Mouse (Mus musculus) B cell, adult 2 months (primary cell): ENCODE measurements around the gene Anxa11.
A peak's percentile ranks its signal among the peaks of the same experiment; 100 is the strongest.
"Not testable (repeated sequence)": the region's sequence is repeated elsewhere in the genome, so short reads cannot be mapped to it uniquely, and the experiment has no call there.

Experiments
- DNase-seq, 2 experiments: peaks; one replicate each; pipeline ENCODE4 v3.0.0; 2022

The Anxa11 gene

DNA sequence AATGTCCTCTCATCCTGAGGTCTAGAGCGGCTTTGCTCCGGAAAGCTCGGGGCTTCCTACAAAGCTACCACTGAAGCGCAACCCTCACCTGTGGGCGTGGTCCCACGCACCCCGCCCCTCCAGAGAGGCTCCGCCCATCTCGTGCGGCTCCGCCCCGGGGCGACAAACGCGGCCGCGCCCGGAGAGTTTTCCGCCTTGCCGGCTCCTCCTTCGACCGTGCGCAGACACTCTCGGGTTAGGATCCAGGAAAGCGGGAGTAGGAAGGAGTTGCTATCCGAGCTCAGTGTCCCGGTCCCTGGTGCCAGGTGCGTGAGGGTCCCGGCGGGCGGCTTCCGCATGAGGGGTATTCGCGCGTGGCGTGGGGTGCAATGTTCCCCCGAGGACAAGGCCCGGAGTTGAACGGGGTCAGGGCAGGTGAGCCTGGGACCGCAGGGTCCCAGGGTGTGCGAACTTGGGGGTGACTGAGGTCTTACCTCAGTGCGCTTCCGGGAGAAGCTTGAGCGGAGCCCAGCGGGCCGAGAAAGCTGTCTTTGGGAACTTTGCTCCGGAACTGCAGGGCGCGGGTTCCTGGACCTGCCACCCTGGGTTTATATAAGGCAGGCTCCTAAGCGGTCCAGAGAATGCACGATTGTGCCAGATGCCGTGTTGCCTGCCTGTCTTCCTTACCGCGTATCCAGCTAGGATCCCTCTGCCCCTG lies at the start of gene Anxa11:
Gene Anxa11 (plus strand): TSS at position 166 of the 697 bp plus-strand sequence.
- DNase-seq, result peak; percentile 96 to 97

DNA sequence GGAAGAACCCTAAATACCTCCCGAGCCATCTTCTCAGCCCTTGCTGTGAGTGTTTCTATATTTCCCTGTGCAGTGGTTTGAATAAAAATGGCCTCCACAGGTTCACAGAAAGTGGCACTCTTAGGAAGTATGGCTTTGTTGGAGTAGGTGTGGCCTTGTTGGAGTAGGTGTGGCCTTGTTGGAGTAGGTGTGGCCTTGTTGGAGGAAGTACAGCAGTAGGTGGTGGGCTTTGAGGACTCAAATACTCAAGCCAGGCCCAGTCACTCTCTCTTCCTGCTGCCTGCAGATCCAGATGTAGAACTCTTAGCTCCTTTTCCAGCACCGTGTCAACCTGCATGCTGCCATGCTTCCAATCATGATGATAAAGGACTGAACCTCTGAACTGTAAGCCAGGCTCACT lies 47.6 kb upstream of the Anxa11 start:
- DNase-seq, result no peak

GRCm38 (mm10) chr14:25795067-25795466 lies 46.9 kb upstream of the Anxa11 start:
- DNase-seq, result no peak

GRCm38 (mm10) chr14:25795561-25796174 lies 46.3 kb upstream of the Anxa11 start:
- no peak for DNase-seq

GRCm38 (mm10) chr14:25796619-25797018 lies 45.3 kb upstream of the Anxa11 start:
- DNase-seq, result no peak

- DNase-seq, result peak; percentile 86
These were observed 41.6 kb upstream of the Anxa11 start for GRCm38 (mm10) chr14:25800166-25800960.

- no peak for DNase-seq
These were observed 39.4 kb upstream of the Anxa11 start for GRCm38 (mm10) chr14:25802511-25802910.

DNA sequence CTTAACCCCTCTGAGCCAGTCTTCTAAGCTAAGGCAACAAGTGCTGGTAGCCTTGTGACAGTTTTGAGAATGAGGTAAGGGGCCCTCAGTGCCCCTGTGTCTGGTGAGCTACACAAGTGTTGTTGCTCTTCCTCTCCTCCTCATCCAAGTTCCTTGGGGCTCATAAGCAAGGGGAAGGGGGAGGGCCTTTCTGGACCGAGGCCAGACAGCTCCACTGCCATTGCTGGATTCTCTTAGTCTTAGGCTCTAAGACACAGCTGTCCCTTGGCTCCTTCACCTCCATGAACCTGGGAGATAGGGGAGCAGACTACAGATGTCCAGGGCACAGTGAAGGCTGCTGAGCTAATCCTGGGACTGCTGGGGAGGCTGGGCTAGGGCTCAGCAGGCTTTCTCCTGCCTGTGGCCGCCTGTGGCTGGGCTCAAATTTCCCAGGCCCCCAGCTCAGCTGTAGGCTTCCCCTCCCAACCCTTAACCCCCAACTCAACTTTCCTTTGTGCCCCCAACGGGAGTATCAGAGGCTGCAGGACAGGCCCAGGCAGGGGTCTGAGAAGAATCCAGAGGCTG lies 38.6 kb upstream of the Anxa11 start:
- no peak for DNase-seq

GRCm38 (mm10) chr14:25805871-25806270 lies 36.1 kb upstream of the Anxa11 start:
- DNase-seq, result no peak

DNA sequence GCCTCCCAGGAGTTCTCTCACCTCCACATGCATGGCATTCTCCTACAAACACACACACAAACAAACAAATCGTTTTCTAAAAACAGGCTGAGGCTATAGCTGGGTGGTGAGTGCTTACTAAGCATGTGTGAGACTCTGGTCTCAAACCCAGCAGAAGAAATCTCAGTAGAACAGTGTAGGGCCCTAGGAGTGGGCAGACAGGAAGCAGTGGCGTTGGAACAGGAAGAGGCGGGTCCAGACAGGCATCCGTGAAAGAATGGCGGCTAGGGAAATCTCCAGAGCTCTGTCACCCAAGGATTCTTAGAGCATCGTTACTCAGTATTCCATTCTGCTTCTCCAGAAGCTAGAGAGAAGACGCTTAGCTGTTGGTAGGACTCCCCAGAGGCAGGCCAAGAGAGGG lies 35.4 kb upstream of the Anxa11 start:
- DNase-seq, result no peak

DNA sequence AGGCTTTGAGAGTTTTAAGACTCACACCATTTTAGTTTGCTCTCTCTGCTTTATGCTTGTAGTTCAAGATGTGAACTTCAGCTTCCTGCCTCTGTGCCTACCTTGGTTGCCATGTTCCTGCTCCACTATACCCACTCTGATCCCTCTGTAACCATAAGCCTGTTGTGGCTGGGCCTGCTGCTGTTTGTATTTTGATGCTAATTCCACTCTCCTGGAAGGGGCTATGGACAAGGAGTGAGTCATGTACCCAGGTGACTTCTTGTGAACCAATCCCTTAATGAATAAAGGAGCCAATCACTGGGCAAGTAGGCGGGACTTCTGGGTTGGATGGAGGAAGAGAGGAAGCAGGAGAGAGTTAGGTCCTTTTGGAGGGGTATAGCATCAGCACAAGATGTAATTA lies 30.9 kb upstream of the Anxa11 start:
- not testable (repeated sequence) for DNase-seq

DNA sequence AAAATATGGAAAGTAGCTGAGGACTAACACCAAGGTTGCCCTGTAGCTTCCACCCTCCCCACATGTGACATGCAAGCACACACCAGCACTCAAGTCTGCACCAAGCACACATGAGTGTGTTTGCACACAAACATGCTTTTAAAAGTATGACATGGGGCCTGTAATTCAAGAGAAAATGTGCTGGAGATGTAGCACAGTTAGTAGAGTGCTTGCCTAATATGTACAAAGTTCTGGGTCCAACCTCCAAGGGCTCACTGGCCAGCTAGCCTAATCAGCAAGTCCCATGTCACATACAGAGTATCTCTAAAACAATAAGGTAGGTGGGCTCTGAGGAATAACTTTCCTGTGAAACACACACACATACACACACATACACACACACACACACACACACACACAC lies 27.8 kb upstream of the Anxa11 start:
- no peak for DNase-seq

- DNase-seq, result peak; percentile 48
These were observed 25.5 kb upstream of the Anxa11 start for GRCm38 (mm10) chr14:25816416-25816815.

GRCm38 (mm10) chr14:25822584-25822983 lies 19.4 kb upstream of the Anxa11 start:
- no peak for DNase-seq

DNA sequence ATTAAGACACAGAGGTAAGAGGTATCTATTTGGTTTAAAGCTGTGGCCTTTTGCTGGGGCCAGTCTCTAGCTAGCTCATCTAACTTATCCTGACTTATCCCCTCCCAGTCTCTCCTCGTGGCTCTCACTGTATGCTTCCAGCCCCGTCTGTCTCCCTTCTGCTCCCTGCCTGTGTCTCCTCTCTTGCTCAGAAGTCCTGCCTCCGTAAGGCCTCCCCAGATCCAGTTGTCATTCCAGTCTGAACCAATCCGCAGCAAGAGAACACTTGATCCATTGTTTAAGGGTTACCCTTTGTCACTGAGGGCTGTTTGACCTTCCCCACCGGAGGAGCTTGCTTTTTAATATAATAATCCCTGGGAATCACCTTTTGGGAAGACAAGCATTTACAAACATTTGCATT lies 17.0 kb upstream of the Anxa11 start:
- no peak for DNase-seq

- DNase-seq, result no peak
These were observed 15.9 kb upstream of the Anxa11 start for GRCm38 (mm10) chr14:25825880-25826626.

DNA sequence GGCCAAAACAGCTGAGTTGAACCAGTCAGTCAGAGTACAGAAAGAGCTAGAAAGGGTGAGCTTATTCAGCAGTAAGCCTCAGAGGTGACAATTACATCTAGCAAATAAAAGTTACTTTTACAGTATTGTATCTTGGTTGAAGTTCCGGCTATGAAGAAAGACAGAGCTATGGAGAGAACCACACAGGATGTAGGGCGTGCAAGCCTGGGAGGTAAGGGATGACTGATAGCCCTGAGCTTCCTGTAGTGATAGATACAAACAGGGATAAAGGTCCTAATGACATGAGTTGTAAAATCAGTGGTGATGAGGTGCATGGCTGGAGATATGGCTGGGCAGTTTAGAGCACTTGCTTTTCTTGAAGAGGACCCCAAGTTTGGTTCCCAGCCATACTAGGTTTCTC lies 15.1 kb upstream of the Anxa11 start:
- no peak for DNase-seq

DNA sequence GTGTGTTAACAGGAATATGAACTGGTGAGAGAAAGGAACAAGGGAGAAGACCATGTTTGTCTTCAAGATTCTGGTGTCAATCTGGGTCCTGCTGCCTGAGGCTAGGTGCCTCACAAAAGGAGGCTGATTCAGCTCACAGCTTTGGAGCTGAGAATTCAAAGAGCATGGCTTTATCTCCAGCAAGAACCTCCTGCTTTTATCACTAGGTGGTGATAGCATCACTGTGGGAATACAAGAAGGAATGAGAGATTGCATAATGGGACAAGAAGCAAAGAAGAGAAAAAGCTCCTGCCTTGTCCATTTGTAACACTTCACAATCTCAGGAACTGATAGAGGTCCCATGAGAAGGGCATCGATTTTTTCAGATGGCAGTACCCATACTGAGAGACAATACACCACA lies 10.6 kb upstream of the Anxa11 start:
- no peak for DNase-seq

DNA sequence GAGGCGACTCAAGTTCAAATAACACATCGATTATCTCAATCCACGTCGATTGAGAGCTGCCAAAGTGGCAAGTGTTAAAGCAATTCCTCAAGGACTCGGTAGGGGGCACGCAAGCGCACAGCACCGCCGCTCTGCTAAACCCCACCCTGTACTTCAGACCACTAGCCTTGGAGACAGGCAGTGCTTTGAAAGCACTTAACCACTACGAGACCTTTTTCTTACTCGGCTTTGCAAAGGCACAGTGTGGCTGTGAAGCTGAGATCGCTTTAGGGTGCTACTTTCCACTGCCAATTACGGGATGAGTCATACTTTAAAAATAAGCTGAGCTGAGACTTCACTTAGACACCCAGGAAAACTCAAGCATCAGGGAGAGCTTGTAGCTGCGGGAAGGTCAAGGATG lies 9.7 kb upstream of the Anxa11 start:
- DNase-seq, result peak; percentile 74 to 77

- DNase-seq, result no peak
These were observed 3.5 kb upstream of the Anxa11 start for GRCm38 (mm10) chr14:25838411-25838810.

- DNase-seq, result no peak
These were observed 2.2 kb upstream of the Anxa11 start for GRCm38 (mm10) chr14:25839791-25840190.

- no peak for DNase-seq
These were observed 995 bp upstream of the Anxa11 start for GRCm38 (mm10) chr14:25840961-25841360.

- no peak for DNase-seq
These were observed 377 bp upstream of the Anxa11 start for GRCm38 (mm10) chr14:25841579-25841978.
